ENCODE assay signal across 30 mouse cellular contexts in genomic region chr17:78306434-78306833, GRCm38 (mm10).
DNase-seq lines count a peak whose midpoint lies in the region; ATAC-seq and TF ChIP-seq lines count a peak whose summit lies in the region.
"Had no signal": no experiment of that assay in that cellular context is flagged by ENCODE, and none has a peak within 500 bp of the region (broad histone marks: within the 10 kb centered on the region; RNA-seq: fewer than 3 reads in every experiment).

No protein-coding gene starts in this region.

- 91% methylated on average over 9 of the region's 9 CpGs for WGBS in forebrain, embryonic 11.5 days
- 94% methylated on average over 9 of the region's 9 CpGs for WGBS in forebrain, embryonic 16.5 days
- WGBS in stomach, embryonic 15.5 days: 85% methylated on average over 9 of the region's 9 CpGs
- 65% methylated on average over 9 of the region's 9 CpGs for WGBS in stomach, postnatal 0 days

- H3K4me3 ChIP-seq in forebrain, embryonic 11.5 days (ENCODE audit: low read depth, low read length): no peak overlapping the region
- H3K4me3 ChIP-seq in forebrain, embryonic 16.5 days (replicated peaks; ENCODE audit: low read length): no peak overlapping the region
- H3K4me3 ChIP-seq in stomach, embryonic 15.5 days (replicated peaks): no peak overlapping the region
- H3K4me3 ChIP-seq in stomach, postnatal 0 days (ENCODE audit: low read depth, low read length): no peak overlapping the region
- H3K4me3 ChIP-seq: embryonic facial prominence, embryonic 13.5 days; embryonic facial prominence, embryonic 15.5 days; erythroblast, embryonic 14.5 days; forebrain, embryonic 10.5 days; forebrain, embryonic 13.5 days; forebrain, embryonic 15.5 days had no signal

- H3K27ac ChIP-seq in forebrain, embryonic 11.5 days (ENCODE audit: low read depth, low read length): no peak overlapping the region
- H3K27ac ChIP-seq in forebrain, embryonic 16.5 days (ENCODE audit: low read length): no peak overlapping the region
- H3K27ac ChIP-seq in stomach, embryonic 15.5 days: no peak overlapping the region
- H3K27ac ChIP-seq in stomach, postnatal 0 days (replicated peaks): no peak overlapping the region
- H3K27ac ChIP-seq: embryonic facial prominence, embryonic 13.5 days; embryonic facial prominence, embryonic 15.5 days; forebrain, embryonic 10.5 days; forebrain, embryonic 13.5 days; forebrain, embryonic 15.5 days had no signal

- no peaks in the 10 kb centered on the region for H3K4me1 ChIP-seq in forebrain, embryonic 11.5 days (replicated peaks; ENCODE audit: control insufficient read depth, insufficient read depth, low read length)
- H3K4me1 ChIP-seq in forebrain, embryonic 16.5 days (replicated peaks; ENCODE audit: control insufficient read depth, insufficient read depth, low read length): no peaks in the 10 kb centered on the region
- no peaks in the 10 kb centered on the region for H3K4me1 ChIP-seq in stomach, embryonic 15.5 days
- H3K4me1 ChIP-seq in stomach, postnatal 0 days (replicated peaks; ENCODE audit: control insufficient read depth, insufficient read depth): no peaks in the 10 kb centered on the region
- H3K4me1 ChIP-seq: embryonic facial prominence, embryonic 13.5 days; embryonic facial prominence, embryonic 15.5 days; forebrain, embryonic 10.5 days; forebrain, embryonic 13.5 days; forebrain, embryonic 15.5 days had no signal

- peak; percentile 2 for DNase-seq in forebrain, embryonic 11.5 days (ENCODE audit: low spot score)
- peak; percentile 67 for DNase-seq in stomach, postnatal 0 days (ENCODE audit: low spot score)
- DNase-seq in adrenal gland, adult 18-20 months (ENCODE audit: low spot score in 2 of 2): no peak
- DNase-seq in retina, embryonic 14.5 days (ENCODE audit: low spot score): no peak
- DNase-seq: adrenal gland, adult 2 months; adrenal gland, postnatal 10 days; adrenal gland, postnatal 25 days; B cell, adult 2 months; cerebellum, adult 11 months; cerebellum, adult 18-20 months; cerebellum, adult 8-10 months; cerebellum, adult 9-11 months; cerebellum, postnatal 14 days; cerebellum, postnatal 36 days; embryo, embryonic 11 days had no signal

- H3K27me3 ChIP-seq in forebrain, embryonic 11.5 days (ENCODE audit: control insufficient read depth, insufficient read depth, low read length): no peaks in the 10 kb centered on the region
- no peaks in the 10 kb centered on the region for H3K27me3 ChIP-seq in forebrain, embryonic 16.5 days (replicated peaks; ENCODE audit: control insufficient read depth, insufficient read depth, low read length)
- no peaks in the 10 kb centered on the region for H3K27me3 ChIP-seq in stomach, embryonic 15.5 days (replicated peaks)
- no peaks in the 10 kb centered on the region for H3K27me3 ChIP-seq in stomach, postnatal 0 days (ENCODE audit: control insufficient read depth, insufficient read depth, low read length)
- H3K27me3 ChIP-seq: CH12.LX; embryonic facial prominence, embryonic 13.5 days; embryonic facial prominence, embryonic 15.5 days; forebrain, embryonic 13.5 days; forebrain, embryonic 15.5 days; Patski had no signal

- TF ChIP-seq CTCF in stomach, postnatal 0 days (IDR thresholded peaks at IDR 0.05; ENCODE audit: low read depth): no peak

- H3K9me3 ChIP-seq in forebrain, embryonic 11.5 days (ENCODE audit: control insufficient read depth, low read length): no peaks in the 10 kb centered on the region
- 0 out of 2 replicates have a peak, but pooled peaks cover 2% of the 10 kb centered on the region for H3K9me3 ChIP-seq in forebrain, embryonic 16.5 days (ENCODE audit: control insufficient read depth, low read length)
- no peaks in the 10 kb centered on the region for H3K9me3 ChIP-seq in stomach, embryonic 15.5 days
- H3K9me3 ChIP-seq in stomach, postnatal 0 days (ENCODE audit: control insufficient read depth, low read length): no peaks in the 10 kb centered on the region
- H3K9me3 ChIP-seq: embryonic facial prominence, embryonic 13.5 days; embryonic facial prominence, embryonic 15.5 days; forebrain, embryonic 10.5 days; forebrain, embryonic 13.5 days; forebrain, embryonic 15.5 days; G1E had no signal

- no peak overlapping the region for H3K4me2 ChIP-seq in forebrain, embryonic 11.5 days (ENCODE audit: low read depth, low read length, severe bottlenecking)
- H3K4me2 ChIP-seq in forebrain, embryonic 16.5 days (ENCODE audit: low read length): no peak overlapping the region
- no peak overlapping the region for H3K4me2 ChIP-seq in stomach, embryonic 15.5 days
- no peak overlapping the region for H3K4me2 ChIP-seq in stomach, postnatal 0 days (replicated peaks; ENCODE audit: low read depth)
- H3K4me2 ChIP-seq: embryonic facial prominence, embryonic 13.5 days; embryonic facial prominence, embryonic 15.5 days; forebrain, embryonic 13.5 days; forebrain, embryonic 15.5 days had no signal

- H3K36me3 ChIP-seq in forebrain, embryonic 11.5 days (ENCODE audit: control insufficient read depth, insufficient read depth, low read length): no peaks in the 10 kb centered on the region
- no peaks in the 10 kb centered on the region for H3K36me3 ChIP-seq in forebrain, embryonic 16.5 days (ENCODE audit: control insufficient read depth, insufficient read depth)
- 0 out of 2 replicates have a peak, but pooled peaks cover 2% of the 10 kb centered on the region for H3K36me3 ChIP-seq in stomach, embryonic 15.5 days
- H3K36me3 ChIP-seq in stomach, postnatal 0 days (ENCODE audit: control insufficient read depth, insufficient read depth, low read length): no peaks in the 10 kb centered on the region
- H3K36me3 ChIP-seq: forebrain, embryonic 15.5 days had no signal

- no peak overlapping the region for H3K9ac ChIP-seq in forebrain, embryonic 11.5 days (ENCODE audit: low read length)
- no peak overlapping the region for H3K9ac ChIP-seq in forebrain, embryonic 16.5 days (replicated peaks; ENCODE audit: low read depth, low read length)
- no peak overlapping the region for H3K9ac ChIP-seq in stomach, embryonic 15.5 days
- H3K9ac ChIP-seq in stomach, postnatal 0 days (ENCODE audit: low read length): no peak overlapping the region
- H3K9ac ChIP-seq: embryonic facial prominence, embryonic 13.5 days; embryonic facial prominence, embryonic 15.5 days; forebrain, embryonic 13.5 days; forebrain, embryonic 15.5 days had no signal

- TF ChIP-seq EP300 in stomach, postnatal 0 days (optimal IDR thresholded peaks at IDR 0.05): no peak

- no peak for ATAC-seq in forebrain, embryonic 11.5 days (replicated peaks; ENCODE audit: low FRiP score)
- no peak for ATAC-seq in forebrain, embryonic 16.5 days
- 0 out of 2 replicates have a peak, but pooled peaks have one; percentile 22 for ATAC-seq in monocyte, adult 5-6 weeks (replicated peaks; ENCODE audit: insufficient number of reproducible peaks, low FRiP score, low TSS enrichment, poor library complexity, severe bottlenecking)
- peak; percentile 67; the same call in 1 of the 2 replicates for ATAC-seq in stomach, embryonic 15.5 days (ENCODE audit: insufficient read depth, low FRiP score, low read depth)
- peak; percentile 94 for ATAC-seq in stomach, postnatal 0 days (ENCODE audit: low FRiP score, low TSS enrichment)
- no peak for ATAC-seq in frontal cortex, adult (ENCODE audit: low TSS enrichment)
- ATAC-seq: activated CD4-positive, CD25-positive, alpha-beta regulatory T cell, adult 4 months; CD4-positive, CD25-positive, alpha-beta regulatory T cell, adult 4 months; forebrain, embryonic 13.5 days; forebrain, embryonic 15.5 days; Patski had no signal

Comparison
In these comparisons a context has a peak if more than half of its experiments do, and no peak if none do; other contexts are left out.
1. ATAC-seq: peak in monocyte, adult 5-6 weeks (single experiment), stomach, embryonic 15.5 days (single experiment) and stomach, postnatal 0 days (single experiment); none in forebrain, embryonic 11.5 days (single experiment), forebrain, embryonic 16.5 days (single experiment) and frontal cortex, adult (single experiment).
2. DNase-seq: peak in forebrain, embryonic 11.5 days (single experiment) and stomach, postnatal 0 days (single experiment); none in adrenal gland, adult 18-20 months (0 of 2) and retina, embryonic 14.5 days (single experiment).